Mouse (Mus musculus) granulocyte monocyte progenitor cell, adult 5-6 weeks (primary cell): Measurements from ENCODE around the gene Gm13285. TPM values are rescaled to one million over a fixed set of nuclear protein-coding genes. Genes with fewer than 3 reads are reported as not detected.

Experiments
- total RNA-seq, 2 experiments: library from RNA; stranded (forward) in 1 of 2; stranded (reverse) in 1 of 2; fragments of 200-712, 200-1000 nt in 1 of 2; fragments of >200 nt in 1 of 2; fragmentation: Nextera tagmentation in 1 of 2; gene quantifications; 2 replicates each; pipeline ENCODE4 v1.2.3; 2014 to 2017

Gm13285 gene
- total RNA-seq, 2 experiments from 2014 or later, result not detected

Other genes with a start within 250 kb of the Gm13285 start
Only the 30 nearest of the 31 such genes appear.
- not detected in 2 replicates for gene Ifna14, start 227.9 kb upstream of the Gm13285 start, total RNA-seq (2014; fragmentation: Nextera tagmentation)
- gene Ifna14, start 227.9 kb upstream of the Gm13285 start, total RNA-seq (2017), result not detected in 2 replicates
- gene Ifna9, start 207.3 kb upstream of the Gm13285 start, total RNA-seq (2014; fragmentation: Nextera tagmentation), result not detected in 2 replicates
- gene Ifna9, start 207.3 kb upstream of the Gm13285 start, total RNA-seq (2017), result not detected in 2 replicates
- gene Ifna12, start 196.3 kb upstream of the Gm13285 start, total RNA-seq (2014; fragmentation: Nextera tagmentation), result not detected in 2 replicates
- gene Ifna12, start 196.3 kb upstream of the Gm13285 start, total RNA-seq (2017), result not detected in 2 replicates
- gene C87499, start 165.3 kb upstream of the Gm13285 start, total RNA-seq (2014; fragmentation: Nextera tagmentation), result not detected in 2 replicates
- not detected in 2 replicates for gene C87499, start 165.3 kb upstream of the Gm13285 start, total RNA-seq (2017)
- gene Ifna13, start 155.2 kb upstream of the Gm13285 start, total RNA-seq (2014; fragmentation: Nextera tagmentation), result not detected in 2 replicates
- not detected in 2 replicates for gene Ifna13, start 155.2 kb upstream of the Gm13285 start, total RNA-seq (2017)
- not detected in 2 replicates for gene Ifna16, start 122.7 kb upstream of the Gm13285 start, total RNA-seq (2014; fragmentation: Nextera tagmentation)
- gene Ifna16, start 122.7 kb upstream of the Gm13285 start, total RNA-seq (2017), result not detected in 2 replicates
- gene Ifna2, start 115.8 kb upstream of the Gm13285 start, total RNA-seq (2014; fragmentation: Nextera tagmentation), result not detected in 2 replicates
- not detected in 2 replicates for gene Ifna2, start 115.8 kb upstream of the Gm13285 start, total RNA-seq (2017)
- not detected in 2 replicates for gene Ifnab, start 108.3 kb upstream of the Gm13285 start, total RNA-seq (2014; fragmentation: Nextera tagmentation)
- gene Ifnab, start 108.3 kb upstream of the Gm13285 start, total RNA-seq (2017), result not detected in 2 replicates
- gene Gm26566, start 77.9 kb upstream of the Gm13285 start, total RNA-seq (2014; fragmentation: Nextera tagmentation), result not detected in 2 replicates
- gene Gm26566, start 77.9 kb upstream of the Gm13285 start, total RNA-seq (2017), result 0.69 TPM in 1 of 2 replicates, not detected in the other
- gene Klhl9, start 77.2 kb upstream of the Gm13285 start, total RNA-seq (2014; fragmentation: Nextera tagmentation), result 33.5 and 45.5 TPM in 2 replicates
- 72.4 and 96.0 TPM in 2 replicates for gene Klhl9, start 77.2 kb upstream of the Gm13285 start, total RNA-seq (2017)
- not detected in 2 replicates for gene Gm13271, start 44.8 kb upstream of the Gm13285 start, total RNA-seq (2014; fragmentation: Nextera tagmentation)
- gene Gm13271, start 44.8 kb upstream of the Gm13285 start, total RNA-seq (2017), result not detected in 2 replicates
- 0.49 TPM in 1 of 2 replicates, not detected in the other for gene Gm13283, start 39.5 kb upstream of the Gm13285 start, total RNA-seq (2014; fragmentation: Nextera tagmentation)
- gene Gm13283, start 39.5 kb upstream of the Gm13285 start, total RNA-seq (2017), result 0.21 TPM in 1 of 2 replicates, not detected in the other
- gene Gm13290, start 25.8 kb upstream of the Gm13285 start, total RNA-seq (2014; fragmentation: Nextera tagmentation), result not detected in 2 replicates
- not detected in 2 replicates for gene Gm13290, start 25.8 kb upstream of the Gm13285 start, total RNA-seq (2017)
- gene Gm13289, start 22.7 kb upstream of the Gm13285 start, total RNA-seq (2014; fragmentation: Nextera tagmentation), result not detected in 2 replicates
- not detected in 2 replicates for gene Gm13289, start 22.7 kb upstream of the Gm13285 start, total RNA-seq (2017)
- gene Gm13272, start 19.8 kb upstream of the Gm13285 start, total RNA-seq (2014; fragmentation: Nextera tagmentation), result not detected in 2 replicates
- not detected in 2 replicates for gene Gm13272, start 19.8 kb upstream of the Gm13285 start, total RNA-seq (2017)
- gene Ifnz, start 17.5 kb upstream of the Gm13285 start, total RNA-seq (2014; fragmentation: Nextera tagmentation), result 1.5 TPM in 1 of 2 replicates, not detected in the other
- 0.22 and 0.52 TPM in 2 replicates for gene Ifnz, start 17.5 kb upstream of the Gm13285 start, total RNA-seq (2017)
- not detected in 2 replicates for gene Gm13276, start 14.0 kb upstream of the Gm13285 start, total RNA-seq (2014; fragmentation: Nextera tagmentation)
- not detected in 2 replicates for gene Gm13276, start 14.0 kb upstream of the Gm13285 start, total RNA-seq (2017)
- gene Gm13277, start 11.0 kb upstream of the Gm13285 start, total RNA-seq (2014; fragmentation: Nextera tagmentation), result not detected in 2 replicates
- not detected in 2 replicates for gene Gm13277, start 11.0 kb upstream of the Gm13285 start, total RNA-seq (2017)
- not detected in 2 replicates for gene Gm13278, start 8.1 kb upstream of the Gm13285 start, total RNA-seq (2014; fragmentation: Nextera tagmentation)
- gene Gm13278, start 8.1 kb upstream of the Gm13285 start, total RNA-seq (2017), result not detected in 2 replicates
- not detected in 2 replicates for gene Gm13275, start 5.2 kb upstream of the Gm13285 start, total RNA-seq (2014; fragmentation: Nextera tagmentation)
- gene Gm13275, start 5.2 kb upstream of the Gm13285 start, total RNA-seq (2017), result not detected in 2 replicates
- not detected in 2 replicates for gene Gm13279, start 2.3 kb upstream of the Gm13285 start, total RNA-seq (2014; fragmentation: Nextera tagmentation)
- gene Gm13279, start 2.3 kb upstream of the Gm13285 start, total RNA-seq (2017), result not detected in 2 replicates
- not detected in 2 replicates for gene Gm13287, start 3.6 kb downstream of the Gm13285 start, total RNA-seq (2014; fragmentation: Nextera tagmentation)
- not detected in 2 replicates for gene Gm13287, start 3.6 kb downstream of the Gm13285 start, total RNA-seq (2017)
- gene Gm13288, start 5.9 kb downstream of the Gm13285 start, total RNA-seq (2014; fragmentation: Nextera tagmentation), result not detected in 2 replicates
- not detected in 2 replicates for gene Gm13288, start 5.9 kb downstream of the Gm13285 start, total RNA-seq (2017)
- gene Ifna7, start 16.6 kb downstream of the Gm13285 start, total RNA-seq (2014; fragmentation: Nextera tagmentation), result not detected in 2 replicates
- gene Ifna7, start 16.6 kb downstream of the Gm13285 start, total RNA-seq (2017), result not detected in 2 replicates
- gene Ifna11, start 20.3 kb downstream of the Gm13285 start, total RNA-seq (2014; fragmentation: Nextera tagmentation), result not detected in 2 replicates
- gene Ifna11, start 20.3 kb downstream of the Gm13285 start, total RNA-seq (2017), result not detected in 2 replicates
- not detected in 2 replicates for gene Ifna6, start 27.8 kb downstream of the Gm13285 start, total RNA-seq (2014; fragmentation: Nextera tagmentation)
- not detected in 2 replicates for gene Ifna6, start 27.8 kb downstream of the Gm13285 start, total RNA-seq (2017)
- gene Ifna5, start 35.9 kb downstream of the Gm13285 start, total RNA-seq (2014; fragmentation: Nextera tagmentation), result not detected in 2 replicates
- gene Ifna5, start 35.9 kb downstream of the Gm13285 start, total RNA-seq (2017), result not detected in 2 replicates
- gene Ifna4, start 42.2 kb downstream of the Gm13285 start, total RNA-seq (2014; fragmentation: Nextera tagmentation), result not detected in 2 replicates
- gene Ifna4, start 42.2 kb downstream of the Gm13285 start, total RNA-seq (2017), result not detected in 2 replicates
- gene Ifna1, start 50.4 kb downstream of the Gm13285 start, total RNA-seq (2014; fragmentation: Nextera tagmentation), result not detected in 2 replicates
- not detected in 2 replicates for gene Ifna1, start 50.4 kb downstream of the Gm13285 start, total RNA-seq (2017)
- not detected in 2 replicates for gene Ifne, start 80.5 kb downstream of the Gm13285 start, total RNA-seq (2014; fragmentation: Nextera tagmentation)
- not detected in 2 replicates for gene Ifne, start 80.5 kb downstream of the Gm13285 start, total RNA-seq (2017)